In genomic region chr6:148556484-148556871, GRCm38 (mm10) we compare ENCODE assay signal across 15 mouse cellular contexts.
DNase-seq lines count a peak whose midpoint lies in the region; ATAC-seq and TF ChIP-seq lines count a peak whose summit lies in the region.
"Had no signal": no experiment of that assay in that cellular context is flagged by ENCODE, and none has a peak within 500 bp of the region (broad histone marks: within the 10 kb centered on the region; RNA-seq: fewer than 3 reads in every experiment).

No protein-coding gene starts in this region.

- H3K4me2 ChIP-seq in forebrain, embryonic 16.5 days (ENCODE audit: low read length) = no peak overlapping the region
- H3K4me2 ChIP-seq in forebrain, embryonic 11.5 days (ENCODE audit: low read depth, low read length, severe bottlenecking) = no peak overlapping the region
- H3K4me2 ChIP-seq in embryonic facial prominence, embryonic 15.5 days (replicated peaks) = no peak overlapping the region
- H3K4me2 ChIP-seq in intestine, embryonic 15.5 days (replicated peaks) = no peak overlapping the region

- TF ChIP-seq CTCF in layer of hippocampus, adult 2 months (conservative IDR thresholded peaks at IDR 0.05) = no peak

- H3K9me3 ChIP-seq in forebrain, embryonic 16.5 days (ENCODE audit: control insufficient read depth, low read length) = no peaks in the 10 kb centered on the region
- no peaks in the 10 kb centered on the region for H3K9me3 ChIP-seq in forebrain, embryonic 11.5 days (ENCODE audit: control insufficient read depth, low read length)
- H3K9me3 ChIP-seq in embryonic facial prominence, embryonic 15.5 days (replicated peaks) = no peaks in the 10 kb centered on the region
- no peaks in the 10 kb centered on the region for H3K9me3 ChIP-seq in intestine, embryonic 15.5 days

- WGBS in forebrain, embryonic 16.5 days = 54% methylated on average over 2 of the region's 2 CpGs
- WGBS in forebrain, embryonic 11.5 days = 91% methylated on average over 2 of the region's 2 CpGs
- 75% methylated on average over 2 of the region's 2 CpGs for WGBS in embryonic facial prominence, embryonic 15.5 days
- WGBS in intestine, embryonic 15.5 days = 54% methylated on average over 2 of the region's 2 CpGs

- peak; percentile 56 for ATAC-seq in forebrain, embryonic 16.5 days
- ATAC-seq in forebrain, embryonic 11.5 days (replicated peaks; ENCODE audit: low FRiP score) = no peak
- ATAC-seq in embryonic facial prominence, embryonic 15.5 days (ENCODE audit: insufficient number of reproducible peaks, low FRiP score, low TSS enrichment, low read depth) = no peak
- no peak; the same call in 1 of the 2 replicates for ATAC-seq in intestine, embryonic 15.5 days
- ATAC-seq in megakaryocyte, adult 5-6 weeks (ENCODE audit: poor library complexity, severe bottlenecking) = no peak
- ATAC-seq: inflammation-experienced regulatory T-cells, adult 6 months had no signal

- peaks cover 13% of the 10 kb centered on the region for H3K4me1 ChIP-seq in forebrain, embryonic 16.5 days (replicated peaks; ENCODE audit: control insufficient read depth, insufficient read depth, low read length)
- H3K4me1 ChIP-seq in forebrain, embryonic 11.5 days (replicated peaks; ENCODE audit: control insufficient read depth, insufficient read depth, low read length) = no peaks in the 10 kb centered on the region
- 0 out of 2 replicates have a peak, but pooled peaks cover 10% of the 10 kb centered on the region for H3K4me1 ChIP-seq in embryonic facial prominence, embryonic 15.5 days
- H3K4me1 ChIP-seq in intestine, embryonic 15.5 days (replicated peaks) = 0 out of 2 replicates have a peak, but pooled peaks cover 5% of the 10 kb centered on the region

- no peak overlapping the region for H3K4me3 ChIP-seq in forebrain, embryonic 16.5 days (replicated peaks; ENCODE audit: low read length)
- H3K4me3 ChIP-seq in forebrain, embryonic 11.5 days (ENCODE audit: low read depth, low read length) = no peak overlapping the region
- no peak overlapping the region for H3K4me3 ChIP-seq in layer of hippocampus, adult 2 months
- no peak overlapping the region for H3K4me3 ChIP-seq in embryonic facial prominence, embryonic 15.5 days (replicated peaks)
- no peak overlapping the region for H3K4me3 ChIP-seq in intestine, embryonic 15.5 days (replicated peaks)
- H3K4me3 ChIP-seq: erythroblast, embryonic 14.5 days had no signal

- peak overlapping the region; percentile 84 for H3K27ac ChIP-seq in forebrain, embryonic 16.5 days (ENCODE audit: low read length)
- H3K27ac ChIP-seq in forebrain, embryonic 11.5 days (ENCODE audit: low read depth, low read length) = no peak overlapping the region
- H3K27ac ChIP-seq in layer of hippocampus, adult 2 months = peak overlapping the region; percentile 88
- H3K27ac ChIP-seq in embryonic facial prominence, embryonic 15.5 days (replicated peaks) = peak overlapping the region; percentile 83
- H3K27ac ChIP-seq in intestine, embryonic 15.5 days = peak overlapping the region; percentile 63
- H3K27ac ChIP-seq: liver, embryonic 14.5 days had no signal

- no peak overlapping the region for H3K9ac ChIP-seq in forebrain, embryonic 16.5 days (replicated peaks; ENCODE audit: low read depth, low read length)
- no peak overlapping the region for H3K9ac ChIP-seq in forebrain, embryonic 11.5 days (ENCODE audit: low read length)
- H3K9ac ChIP-seq in embryonic facial prominence, embryonic 15.5 days = no peak overlapping the region
- H3K9ac ChIP-seq in intestine, embryonic 15.5 days = no peak overlapping the region
- H3K9ac ChIP-seq: liver, embryonic 14.5 days had no signal

- no peaks in the 10 kb centered on the region for H3K27me3 ChIP-seq in forebrain, embryonic 16.5 days (replicated peaks; ENCODE audit: control insufficient read depth, insufficient read depth, low read length)
- H3K27me3 ChIP-seq in forebrain, embryonic 11.5 days (ENCODE audit: control insufficient read depth, insufficient read depth, low read length) = no peaks in the 10 kb centered on the region
- H3K27me3 ChIP-seq in embryonic facial prominence, embryonic 15.5 days = no peaks in the 10 kb centered on the region
- no peaks in the 10 kb centered on the region for H3K27me3 ChIP-seq in intestine, embryonic 15.5 days (replicated peaks)

- H3K36me3 ChIP-seq in forebrain, embryonic 16.5 days (ENCODE audit: control insufficient read depth, insufficient read depth) = no peaks in the 10 kb centered on the region
- no peaks in the 10 kb centered on the region for H3K36me3 ChIP-seq in forebrain, embryonic 11.5 days (ENCODE audit: control insufficient read depth, insufficient read depth, low read length)
- no peaks in the 10 kb centered on the region for H3K36me3 ChIP-seq in embryonic facial prominence, embryonic 15.5 days
- H3K36me3 ChIP-seq in intestine, embryonic 15.5 days = no peaks in the 10 kb centered on the region

- DNase-seq in forebrain, embryonic 11.5 days (ENCODE audit: low spot score) = no peak
- DNase-seq in layer of hippocampus, adult 2 months (ENCODE audit: low spot score in 2 of 2) = no peak
- DNase-seq in layer of hippocampus, adult 9-10 months (ENCODE audit: low spot score) = no peak
- no peak for DNase-seq in liver
- DNase-seq: cerebellum, postnatal 10 days; gastrocnemius, postnatal 25 days; right cerebral cortex, postnatal 4 days; thymus, adult 18-20 months had no signal
